Mouse (Mus musculus) adrenal gland, adult (tissue): ENCODE data around the gene Rsph4a.
"Not testable (repeated sequence)": the region's sequence is repeated elsewhere in the genome, so short reads cannot be mapped to it uniquely, and the experiment has no call there.

ENCODE experiments used
- DNase-seq, 2 experiments: peaks; one replicate each; pipeline ENCODE4 v3.0.0; 2022 to 2023; ENCODE audit warnings: low spot score in 1 of 2; ENCODE audit not compliant: inconsistent age in 2 of 2

Rsph4a gene

DNA sequence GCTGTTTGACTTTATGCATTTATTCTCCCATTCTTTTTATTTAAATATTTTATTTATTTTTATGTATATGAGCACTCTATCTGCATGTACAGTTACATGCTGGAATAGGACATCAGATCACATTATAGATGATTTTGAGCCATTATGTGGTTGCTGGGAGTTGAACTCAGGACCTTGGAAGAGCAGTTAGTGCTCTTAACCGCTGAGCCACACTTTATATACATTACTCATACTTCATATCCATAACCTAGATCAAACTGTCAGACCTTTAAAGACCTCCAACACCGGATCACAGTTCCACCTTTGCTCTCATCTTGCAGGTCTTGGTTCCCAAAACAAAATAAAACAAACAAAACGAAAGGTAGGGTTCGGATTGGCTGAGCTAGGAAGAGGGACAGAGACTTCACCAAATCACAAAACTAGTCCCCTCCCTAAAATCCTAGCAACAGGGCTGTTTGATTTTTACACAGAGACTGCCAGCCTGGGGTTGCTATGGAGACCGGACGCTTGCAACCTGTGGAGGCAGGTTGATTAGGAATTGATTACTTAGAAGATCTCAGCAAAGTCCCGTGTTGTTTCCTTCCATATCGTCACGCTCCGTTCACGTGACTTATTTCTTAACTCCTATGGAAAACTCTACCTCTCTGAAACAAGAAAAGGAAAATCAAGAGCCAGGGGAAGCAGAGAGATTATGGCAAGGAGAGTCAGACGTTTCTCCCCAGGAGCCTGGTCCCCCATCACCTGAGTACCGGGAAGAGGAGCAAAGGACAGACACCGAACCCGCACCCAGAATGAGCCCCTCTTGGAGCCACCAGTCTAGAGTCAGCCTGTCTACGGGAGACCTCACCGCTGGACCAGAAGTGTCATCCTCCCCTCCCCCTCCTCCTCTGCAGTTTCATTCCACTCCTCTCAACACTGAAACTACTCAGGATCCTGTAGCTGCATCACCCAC is at the start of gene Rsph4a:
Rsph4a (plus strand) TSS at position 582 of the 952 bp plus-strand sequence.
- DNase-seq: peak; percentile 54 to 85

DNA sequence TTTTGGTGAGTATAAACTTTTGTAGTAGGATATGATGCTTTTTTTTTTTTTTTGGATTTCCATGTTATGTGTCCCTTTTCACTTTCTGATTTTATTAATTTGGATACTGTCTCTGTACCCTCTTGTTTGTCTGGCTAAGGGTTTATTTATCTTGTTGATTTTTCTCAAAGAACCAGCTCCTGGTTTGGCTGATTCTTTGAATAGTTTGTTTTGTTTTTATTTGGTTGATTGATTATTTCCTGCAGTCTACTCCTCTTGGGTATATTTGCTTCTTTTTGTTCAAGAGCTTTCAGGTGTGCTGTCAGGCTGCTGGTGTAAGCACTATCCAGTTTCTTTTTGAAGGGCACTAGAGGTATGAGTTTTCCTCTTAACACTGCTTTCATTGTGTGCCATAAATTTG is 47.5 kb upstream of the Rsph4a start, which contains the start of gene Sult3a1:
Sult3a1 (plus strand) TSS at position 301 of the 400 bp plus-strand sequence.
- DNase-seq: no peak

DNA sequence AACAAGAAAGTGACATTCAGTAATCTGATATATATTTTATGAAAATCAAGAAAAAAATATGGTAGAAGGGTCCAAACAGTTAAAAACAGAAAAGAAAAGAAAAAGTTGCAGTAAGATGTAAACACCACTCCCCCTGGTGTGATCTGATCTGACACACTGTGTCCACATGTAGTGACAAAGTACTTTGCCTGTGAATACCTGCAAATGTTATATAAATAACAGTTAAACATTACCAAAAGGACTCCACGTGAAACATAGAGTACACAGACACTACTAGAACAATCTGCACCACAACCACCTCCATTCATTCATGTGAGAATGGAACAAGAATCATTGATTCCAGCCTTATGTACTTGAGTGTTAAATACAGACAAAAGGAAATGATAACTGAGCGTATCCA is 38.9 kb upstream of the Rsph4a start:
- DNase-seq: no peak

DNA sequence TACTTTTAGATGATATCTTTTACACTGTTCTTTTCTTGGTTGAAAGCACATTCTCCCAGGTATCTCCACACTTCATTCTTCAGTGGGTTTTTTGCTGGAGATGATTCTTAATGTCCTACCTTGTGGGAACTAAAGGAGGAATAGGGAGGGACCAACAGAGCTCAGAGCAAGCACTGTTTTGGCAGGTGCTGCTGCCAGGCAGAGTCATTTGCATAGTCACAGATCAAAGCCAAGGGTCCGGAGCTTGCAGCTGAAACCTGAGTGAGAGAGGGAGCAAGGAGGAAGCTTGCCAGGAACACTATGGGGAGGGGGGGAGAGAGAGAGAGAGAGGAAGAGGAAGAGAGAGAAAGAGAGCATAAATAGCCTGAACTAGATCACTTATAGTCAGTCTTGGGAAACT is 34.5 kb upstream of the Rsph4a start:
- DNase-seq: no peak

DNA sequence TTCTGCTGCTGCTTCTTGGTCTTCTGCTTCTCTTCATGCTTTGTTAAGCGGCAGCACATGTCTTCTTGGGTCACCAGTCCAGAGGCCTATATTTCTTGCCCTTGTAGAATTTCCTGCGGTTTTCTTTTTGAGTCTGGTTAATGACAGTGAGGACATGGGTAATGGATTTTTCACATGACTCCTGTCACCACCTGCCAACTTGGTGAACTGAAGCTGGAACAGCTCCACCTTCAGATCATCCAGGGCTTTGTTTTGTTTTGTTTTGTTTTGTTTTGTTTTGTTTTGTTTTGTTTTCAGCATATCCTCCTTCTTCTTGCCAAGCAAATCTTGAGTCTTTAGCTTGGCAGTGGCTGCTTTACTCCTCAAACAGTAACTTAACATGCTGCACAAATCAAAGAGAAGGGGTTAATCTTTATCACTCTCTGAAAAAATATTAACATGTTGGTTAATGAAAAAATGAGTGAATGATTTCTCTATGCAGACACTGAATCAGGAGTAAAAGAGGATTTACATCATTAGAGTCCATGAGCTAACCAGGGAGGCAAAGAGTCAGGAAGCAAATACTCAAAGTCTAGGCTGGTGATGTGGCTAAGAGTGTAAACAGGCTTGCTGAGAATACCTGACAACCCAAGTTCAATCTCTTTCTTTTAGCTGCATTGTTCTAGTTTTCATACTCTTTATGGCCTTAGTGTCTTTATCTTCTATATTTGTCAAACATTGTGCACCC is 32.1 kb upstream of the Rsph4a start:
- no peak for DNase-seq

DNA sequence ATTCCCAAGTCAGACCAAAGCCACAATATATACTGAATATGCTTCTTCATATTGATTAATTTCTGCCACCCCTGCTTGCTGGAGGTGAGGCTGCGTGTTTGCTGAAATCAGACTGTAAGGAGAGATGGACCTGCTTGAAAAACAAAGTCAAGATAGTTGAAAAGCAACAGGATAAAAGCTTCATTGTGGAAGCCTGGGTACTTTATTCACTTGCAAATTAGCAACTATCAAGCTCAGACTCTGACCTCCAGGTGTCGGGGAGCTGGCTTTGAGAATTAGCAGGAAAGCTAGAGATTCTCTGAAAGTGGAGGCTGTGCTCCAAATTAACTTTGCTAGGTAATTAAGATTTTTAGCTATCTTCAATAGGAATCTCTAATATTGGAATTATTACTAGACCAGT is 22.5 kb upstream of the Rsph4a start:
- not testable (repeated sequence) for DNase-seq

DNA sequence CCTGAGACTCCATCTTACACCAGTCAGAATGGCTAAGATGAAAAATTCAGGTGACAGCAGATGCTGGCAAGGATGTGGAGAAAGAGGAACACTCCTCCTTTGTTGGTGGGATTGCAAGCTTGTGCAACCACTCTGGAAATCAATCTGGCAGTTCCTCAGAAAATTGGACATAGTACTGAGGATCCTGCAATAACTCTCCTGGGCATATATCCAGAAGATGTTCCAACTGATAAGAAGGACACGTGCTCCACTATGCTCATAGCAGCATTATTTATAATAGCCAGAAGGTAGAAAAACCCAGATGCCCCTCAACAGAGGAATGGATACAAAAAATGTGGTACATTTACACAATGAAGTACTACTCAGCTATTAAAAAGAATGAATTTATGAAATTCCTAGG is 3.4 kb upstream of the Rsph4a start:
- DNase-seq: not testable (repeated sequence)

DNA sequence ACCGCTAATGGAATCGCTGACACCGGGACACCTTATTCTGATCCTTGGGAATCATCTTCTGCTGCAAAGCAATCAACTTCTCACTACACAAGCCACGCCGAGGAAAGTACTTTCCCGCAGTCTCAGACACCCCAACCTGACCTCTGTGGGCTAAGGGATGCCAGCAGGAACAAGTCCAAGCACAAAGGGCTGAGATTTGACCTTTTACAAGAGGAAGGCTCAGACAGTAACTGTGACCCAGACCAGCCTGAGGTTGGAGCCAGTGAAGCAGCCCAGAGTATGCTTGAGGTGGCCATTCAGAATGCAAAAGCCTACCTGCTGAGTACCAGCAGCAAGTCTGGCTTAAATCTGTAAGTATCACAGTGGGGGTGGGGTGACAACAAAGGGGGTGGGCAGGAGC is 578 bp downstream of the Rsph4a start:
- DNase-seq: peak in 1 of 2 experiments; percentile 14

DNA sequence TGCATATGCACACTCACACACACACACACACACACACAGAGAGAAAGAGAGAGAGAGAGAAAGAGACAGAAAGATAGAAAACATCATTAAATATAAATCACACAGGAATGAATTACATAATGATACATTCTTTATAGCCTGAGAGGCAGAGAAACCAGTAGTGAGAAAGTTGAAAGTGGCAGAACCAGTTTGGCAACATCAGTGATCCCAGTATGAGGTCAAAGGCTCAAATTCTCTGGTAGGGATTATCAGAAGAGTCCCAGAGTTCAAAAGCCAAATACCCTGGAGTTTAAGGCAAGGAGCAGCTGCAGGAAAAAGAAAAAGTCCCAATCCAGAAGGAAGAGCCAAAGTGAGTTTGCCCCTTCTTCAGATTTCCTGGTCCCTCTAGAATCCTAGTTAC is 35.8 kb downstream of the Rsph4a start:
- DNase-seq: no peak

DNA sequence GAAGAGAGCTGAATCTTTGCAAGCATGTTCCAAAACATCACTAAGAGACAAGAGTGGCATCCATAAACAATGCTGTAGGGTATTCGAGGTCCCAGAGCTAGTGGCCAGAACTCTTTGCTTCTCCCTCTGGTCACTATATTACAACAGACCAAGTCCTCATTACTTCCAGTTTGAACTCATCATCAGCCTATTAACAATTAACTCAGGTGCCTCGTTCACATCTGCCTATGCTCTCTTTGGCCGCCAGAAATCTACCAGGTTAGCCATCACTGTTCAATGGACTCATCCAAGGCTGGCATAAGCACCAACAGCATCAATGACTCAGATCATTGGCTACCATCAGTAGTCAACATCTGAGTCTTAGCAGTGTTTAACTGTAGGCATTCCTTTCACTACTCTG is 40.5 kb downstream of the Rsph4a start:
- DNase-seq: no peak

DNA sequence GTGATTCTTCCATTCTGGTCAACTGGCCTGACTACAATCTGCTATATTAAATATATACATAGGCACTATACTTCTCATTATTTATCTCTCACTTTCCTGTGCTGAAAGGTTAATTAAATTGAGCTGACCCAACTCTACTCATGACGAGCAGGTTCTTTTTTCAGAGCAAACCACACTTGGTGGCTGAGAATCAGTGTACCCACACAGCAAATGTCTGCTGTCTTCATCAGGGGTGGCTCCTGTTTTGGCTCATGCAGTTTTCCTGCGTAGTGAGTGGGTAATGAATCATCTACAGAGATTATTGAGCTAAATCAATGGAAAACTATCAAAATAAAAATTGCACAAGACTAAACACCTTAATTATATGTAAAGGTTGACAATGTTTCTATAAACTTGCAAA is 41.4 kb downstream of the Rsph4a start:
- DNase-seq: no peak

DNA sequence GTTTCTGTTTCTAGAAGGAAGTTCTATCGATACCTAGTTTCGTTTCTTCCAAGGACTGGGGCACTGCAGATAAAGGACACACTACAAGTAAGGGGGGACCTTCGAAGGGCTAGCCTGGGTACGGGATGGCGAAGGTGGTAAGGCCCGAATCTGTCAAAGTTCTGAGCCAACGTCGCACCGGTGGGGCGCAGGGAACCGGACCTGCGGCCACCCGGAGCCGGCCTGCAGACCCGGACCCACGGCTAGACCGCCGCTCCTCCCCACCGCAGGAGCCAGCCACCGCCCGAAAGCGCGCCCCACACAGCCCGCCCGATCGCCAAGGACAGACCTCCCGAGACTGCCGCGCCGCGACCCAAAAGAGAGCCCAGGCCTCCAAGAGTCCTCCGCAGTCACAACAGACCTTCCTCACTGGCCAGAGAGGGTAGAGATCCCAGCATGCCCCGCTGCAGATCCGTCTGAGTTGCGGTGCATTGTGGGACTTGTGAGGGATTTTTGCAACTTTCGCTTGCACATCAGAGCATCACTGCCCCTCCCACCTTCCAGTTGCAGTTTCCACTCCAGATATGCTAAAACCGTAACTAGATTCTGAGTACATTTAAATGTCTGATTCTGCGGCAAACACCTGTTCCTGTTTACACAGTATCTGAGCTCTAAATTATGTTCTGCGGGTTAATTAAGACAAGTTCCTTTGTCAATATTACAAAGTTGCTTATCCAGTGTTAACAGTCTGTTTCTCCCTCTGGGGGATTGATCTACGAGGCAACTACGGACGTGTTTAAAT is 46.1 kb downstream of the Rsph4a start, which contains the start of gene Zup1:
Zup1 (minus strand) TSS at position 467 of the 781 bp plus-strand sequence.
- peak; percentile 89 to 96 for DNase-seq

DNA sequence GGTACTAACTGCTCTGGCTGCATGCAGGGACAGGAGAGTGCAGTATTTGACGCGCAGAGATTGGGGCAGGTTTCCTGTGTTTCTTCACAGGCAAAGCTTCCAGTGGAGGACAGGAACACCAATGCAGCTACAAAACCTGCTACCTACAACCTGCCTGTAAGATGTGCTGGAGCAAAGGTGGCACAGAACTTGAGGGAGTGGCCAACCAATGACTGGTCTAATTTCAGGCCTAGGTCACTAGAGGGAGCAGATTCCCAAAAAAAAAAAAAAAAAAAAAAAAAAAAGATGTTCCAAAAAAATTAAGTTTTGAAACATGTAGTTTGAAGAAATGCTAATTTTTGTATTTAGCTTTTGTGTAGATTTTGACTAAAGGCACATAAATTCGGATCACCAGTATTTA is 47.6 kb downstream of the Rsph4a start:
- no peak for DNase-seq
